ENCODE assay signal across 23 mouse cellular contexts in genomic region chr7:118245260-118245659, GRCm38 (mm10). TPM values are rescaled to one million over a fixed set of nuclear protein-coding genes. Genes with fewer than 3 reads are reported as not detected.
A peak's percentile ranks its signal among the peaks of the same experiment; 100 is the strongest.
DNase-seq lines count a peak whose midpoint lies in the region; ATAC-seq and TF ChIP-seq lines count a peak whose summit lies in the region.
"Had no signal": no experiment of that assay in that cellular context is flagged by ENCODE, and none has a peak within 500 bp of the region (broad histone marks: within the 10 kb centered on the region; RNA-seq: fewer than 3 reads in every experiment).

No protein-coding gene starts in this region.

- H3K36me3 ChIP-seq in liver, embryonic 13.5 days = no peaks in the 10 kb centered on the region
- no peaks in the 10 kb centered on the region for H3K36me3 ChIP-seq in liver, embryonic 12.5 days
- no peaks in the 10 kb centered on the region for H3K36me3 ChIP-seq in ES-E14 (ENCODE audit: control insufficient read depth, insufficient read depth, low read length, poor library complexity, severe bottlenecking)
- H3K36me3 ChIP-seq: embryonic facial prominence, embryonic 13.5 days; embryonic facial prominence, embryonic 15.5 days; forebrain, embryonic 10.5 days; forebrain, embryonic 12.5 days had no signal

- in situ Hi-C loops in ES-E14 (cut with MboI; ENCODE audit: low sequenced_read_pairs in 2 of 2, unreplicated experiment in 2 of 2) = no loop called here

- peak overlapping the region; percentile 99; the same call in 1 of the 2 replicates for H3K27ac ChIP-seq in gastrocnemius, adult 2 months
- H3K27ac ChIP-seq in liver, embryonic 13.5 days = 0 out of 2 replicates have a peak overlapping the region, but pooled peaks have one; percentile 88
- no peak overlapping the region for H3K27ac ChIP-seq in liver, embryonic 12.5 days
- H3K27ac ChIP-seq in ES-E14 (ENCODE audit: insufficient read depth, low read depth, low read length, poor library complexity, severe bottlenecking) = no peak overlapping the region
- H3K27ac ChIP-seq: embryonic facial prominence, embryonic 13.5 days; embryonic facial prominence, embryonic 15.5 days; forebrain, embryonic 10.5 days; forebrain, embryonic 12.5 days had no signal

- H3K4me1 ChIP-seq in liver, embryonic 13.5 days (replicated peaks) = peaks cover 44% of the 10 kb centered on the region
- H3K4me1 ChIP-seq in liver, embryonic 12.5 days = peaks cover 42% of the 10 kb centered on the region
- H3K4me1 ChIP-seq in ES-E14 (ENCODE audit: control insufficient read depth in 2 of 2, insufficient read depth in 2 of 2, low read length in 2 of 2, poor library complexity in 1 of 2) = peaks cover 0 to 10% of the 10 kb centered on the region in 2 experiments; a peak in 2 of 4 replicates

- ATAC-seq in liver, embryonic 13.5 days (ENCODE audit: low read depth) = no peak
- ATAC-seq in liver, embryonic 12.5 days = no peak
- ATAC-seq: CD4-positive, CD25-positive, alpha-beta regulatory T cell, adult 4 months; forebrain, embryonic 14.5 days; forebrain, embryonic 16.5 days had no signal

- TF ChIP-seq CTCF in gastrocnemius, adult 2 months (IDR thresholded peaks at IDR 0.05) = no peak

- H3K9me3 ChIP-seq in liver, embryonic 13.5 days (replicated peaks) = no peaks in the 10 kb centered on the region
- no peaks in the 10 kb centered on the region for H3K9me3 ChIP-seq in liver, embryonic 12.5 days (replicated peaks)
- no peaks in the 10 kb centered on the region for H3K9me3 ChIP-seq in ES-E14 (ENCODE audit: control insufficient read depth, insufficient read depth, low read depth, low read length)
- H3K9me3 ChIP-seq: embryonic facial prominence, embryonic 13.5 days; embryonic facial prominence, embryonic 15.5 days; forebrain, embryonic 10.5 days; forebrain, embryonic 12.5 days had no signal

- WGBS in liver, embryonic 13.5 days (ENCODE audit: insufficient replicate concordance) = 87% methylated on average over 3 of the region's 3 CpGs
- 85% methylated on average over 3 of the region's 3 CpGs for WGBS in liver, embryonic 12.5 days (ENCODE audit: insufficient replicate concordance)

- H3K9ac ChIP-seq in liver, embryonic 13.5 days = no peak overlapping the region
- no peak overlapping the region for H3K9ac ChIP-seq in liver, embryonic 12.5 days
- no peak overlapping the region for H3K9ac ChIP-seq in ES-E14 (ENCODE audit: insufficient read depth, low read depth, low read length, poor library complexity, severe bottlenecking)
- H3K9ac ChIP-seq: embryonic facial prominence, embryonic 13.5 days; embryonic facial prominence, embryonic 15.5 days; forebrain, embryonic 12.5 days had no signal

- intact Hi-C loops in gastrocnemius, adult 2 months (cut with DNase I) = no loop called here

- DNase-seq in gastrocnemius, adult 2 months = no peak
- DNase-seq in gastrocnemius, postnatal 25 days = no peak
- no peak for DNase-seq in liver, embryonic 13.5 days
- no peak for DNase-seq in ES-E14 (ENCODE audit: low read depth, low spot score)
- DNase-seq: adrenal gland, adult 2 months; adrenal gland, postnatal 10 days; adrenal gland, postnatal 25 days; B cell, adult 2 months; cerebellum, adult 11 months; cerebellum, adult 18-20 months; cerebellum, adult 8-10 months; cerebellum, postnatal 14 days; cerebellum, postnatal 36 days; embryo, embryonic 11 days had no signal

- no peaks in the 10 kb centered on the region for H3K27me3 ChIP-seq in liver, embryonic 13.5 days
- H3K27me3 ChIP-seq in liver, embryonic 12.5 days (replicated peaks) = no peaks in the 10 kb centered on the region
- H3K27me3 ChIP-seq: CH12.LX; embryonic facial prominence, embryonic 13.5 days; embryonic facial prominence, embryonic 15.5 days; forebrain, embryonic 12.5 days had no signal

- no peak overlapping the region for H3K4me2 ChIP-seq in liver, embryonic 13.5 days
- no peak overlapping the region for H3K4me2 ChIP-seq in liver, embryonic 12.5 days
- H3K4me2 ChIP-seq: embryonic facial prominence, embryonic 13.5 days; embryonic facial prominence, embryonic 15.5 days; forebrain, embryonic 12.5 days had no signal

- no peak overlapping the region for H3K4me3 ChIP-seq in gastrocnemius, adult 2 months
- H3K4me3 ChIP-seq in liver, embryonic 13.5 days (replicated peaks) = no peak overlapping the region
- H3K4me3 ChIP-seq in liver, embryonic 12.5 days = no peak overlapping the region
- H3K4me3 ChIP-seq in ES-E14 (ENCODE audit: insufficient read depth in 1 of 2, low read depth in 1 of 2, low read length in 2 of 2, poor library complexity in 1 of 2, severe bottlenecking in 1 of 2) = no peak overlapping the region
- H3K4me3 ChIP-seq: embryonic facial prominence, embryonic 13.5 days; embryonic facial prominence, embryonic 15.5 days; forebrain, embryonic 10.5 days; forebrain, embryonic 12.5 days had no signal

TF ChIP-seq in ES-E14, 5 proteins besides CTCF, POLR2A, EP300 and RAD21:
- TF ChIP-seq MAFK (IDR thresholded peaks at IDR 0.05; ENCODE audit: insufficient read depth, low read depth, low read length) = no peak
- 0 out of 2 replicates have a peak, but pooled peaks have one; percentile 55 for TF ChIP-seq ZNF384 (IDR thresholded peaks at IDR 0.05; ENCODE audit: low read depth, low read length)
- no peak for TF ChIP-seq CHD2 (IDR thresholded peaks at IDR 0.05; ENCODE audit: low read depth, low read length)
- TF ChIP-seq HCFC1 (IDR thresholded peaks at IDR 0.05; ENCODE audit: borderline replicate concordance, insufficient read depth, low read length) = no peak
- TF ChIP-seq ZC3H11A (IDR thresholded peaks at IDR 0.05; ENCODE audit: borderline replicate concordance, low read depth, low read length) = no peak

RNA-seq across cellular contexts. Expression of gene Smg1, which starts 1.8 kb away (rescaled TPM):
- total RNA-seq in gastrocnemius, adult 2 months (2021) = 10 to 100 TPM; 31.1 to 32.6 TPM
- 10 to 100 TPM; 21.3 to 22.6 TPM for total RNA-seq in gastrocnemius, postnatal 25 days (2021)
- 5.8 and 6.0 TPM in 2 replicates for polyA plus RNA-seq in liver, embryonic 13.5 days (2015; fragmentation: Nextera tagmentation; extraction: Ambion mirVana)
- polyA plus RNA-seq in liver, embryonic 12.5 days (2016; fragmentation: Nextera tagmentation; extraction: Ambion mirVana) = 10.3 and 10.8 TPM in 2 replicates
- total RNA-seq in ES-E14 (2012; rRNA removed) = 55.3 and 61.9 TPM in 2 replicates

Comparison
In these comparisons a context has a peak if more than half of its experiments do, and no peak if none do; other contexts are left out.
1. H3K27ac ChIP-seq: peak in gastrocnemius, adult 2 months (single experiment) and liver, embryonic 13.5 days (single experiment); none in liver, embryonic 12.5 days (single experiment) and ES-E14 (single experiment).